Mouse (Mus musculus) left cerebral cortex, postnatal 4 days (tissue): ENCODE measurements around the gene Tesk1. TPM values are rescaled to one million over a fixed set of nuclear protein-coding genes. Genes with fewer than 3 reads are reported as not detected.

Experiments
- DNase-seq: peaks from one replicate; pipeline ENCODE4 v3.0.0-alpha.2; 2022
- intact Hi-C: fragments of 180-260 bp; cut with DNase I; formaldehyde crosslinking; loops from one replicate; pipeline ENCODE4 v1.15.1; 2025
- total RNA-seq, 2 experiments: library from RNA; stranded (reverse); gene quantifications; 2 replicates each; pipeline ENCODE4 v1.2.3; 2021

The Tesk1 gene
- total RNA-seq, 2 experiments from 2014 or later: 106 to 108 TPM

DNA sequence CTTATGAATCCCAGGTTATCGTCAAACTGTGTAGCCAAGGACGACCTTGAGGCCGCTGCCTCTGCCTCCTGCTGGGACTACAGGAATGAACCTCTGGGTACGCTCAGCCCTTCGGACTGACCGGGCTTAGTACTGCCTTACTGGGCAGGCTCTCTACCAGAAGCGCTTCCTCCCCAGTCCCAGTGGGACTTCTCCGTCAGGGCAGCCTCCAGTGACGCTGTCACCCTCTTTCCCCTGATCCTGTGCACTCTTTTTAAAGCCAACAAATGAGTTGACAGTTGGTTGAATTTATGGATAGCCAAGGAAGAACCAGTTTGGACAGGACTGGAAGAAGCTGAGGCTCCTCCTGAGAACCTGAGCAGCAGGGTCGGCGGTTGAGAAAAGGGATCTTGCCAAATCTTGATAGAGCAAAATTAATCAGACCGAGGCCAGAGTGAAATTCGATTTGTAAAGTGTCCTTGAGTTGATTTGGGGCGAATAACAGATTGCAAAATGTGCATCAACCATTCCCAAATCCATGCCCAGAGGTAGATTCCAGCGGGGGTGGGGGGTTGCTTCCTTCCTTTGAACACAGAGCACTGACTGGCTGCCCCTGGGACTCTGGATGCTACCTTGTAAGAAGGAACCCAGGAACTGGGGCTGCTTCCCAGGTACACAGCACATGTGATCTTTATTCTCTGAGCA is 22.6 kb upstream of the Tesk1 start:
- intact Hi-C loops: no loop called here
- DNase-seq: no peak

DNA sequence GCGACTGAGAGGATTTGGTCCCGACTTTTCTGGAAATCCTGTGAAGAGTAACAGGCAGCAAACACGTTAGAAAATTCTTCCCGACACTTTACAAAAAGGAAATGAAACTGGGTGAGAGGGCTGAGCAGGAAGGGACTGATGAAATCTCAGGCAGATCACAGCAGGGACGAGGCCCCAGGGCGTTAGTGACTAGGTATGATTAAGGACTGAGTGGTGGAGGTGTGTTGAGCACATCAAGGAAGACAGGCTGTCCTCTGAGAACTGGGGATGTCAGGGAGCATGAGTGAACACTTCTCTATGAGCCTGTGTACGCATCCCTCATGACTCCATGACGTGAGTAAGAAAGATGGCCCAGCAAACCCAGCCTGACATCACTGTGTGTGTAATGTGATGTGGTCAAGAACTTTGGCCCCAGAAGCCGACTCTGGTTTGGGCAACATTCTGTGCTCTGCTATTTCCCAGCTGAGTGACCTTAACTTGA is 21.9 kb upstream of the Tesk1 start:
- DNase-seq: no peak
- intact Hi-C loops: loop anchor here (5.0 kb wide), 1 partner anchor 153 kb away; the partner anchor contains the start of gene Atp8b5

DNA sequence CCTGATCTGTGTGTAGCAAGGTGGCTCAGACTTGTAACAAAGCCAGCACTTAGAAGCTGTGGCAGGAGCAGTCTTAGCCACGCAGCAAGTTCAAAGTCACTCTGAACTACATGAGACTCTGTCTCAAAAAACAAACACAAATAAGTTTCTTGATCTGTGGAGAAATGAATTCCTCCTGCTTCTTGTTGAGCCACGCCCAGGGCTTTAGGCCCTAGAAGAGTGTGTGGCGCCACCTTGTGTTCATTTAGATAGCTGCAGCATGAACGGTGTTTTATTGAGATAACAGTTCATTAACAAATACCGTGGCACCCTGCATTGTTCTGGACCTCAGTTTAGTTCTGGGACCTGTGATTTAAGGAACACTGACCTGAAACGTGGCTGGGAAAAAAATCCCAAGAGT is 21.4 kb upstream of the Tesk1 start:
- DNase-seq: peak; percentile 72
- intact Hi-C loops: loop anchor here (5.0 kb wide), 1 partner anchor 153 kb away; the partner anchor contains the start of gene Atp8b5

DNA sequence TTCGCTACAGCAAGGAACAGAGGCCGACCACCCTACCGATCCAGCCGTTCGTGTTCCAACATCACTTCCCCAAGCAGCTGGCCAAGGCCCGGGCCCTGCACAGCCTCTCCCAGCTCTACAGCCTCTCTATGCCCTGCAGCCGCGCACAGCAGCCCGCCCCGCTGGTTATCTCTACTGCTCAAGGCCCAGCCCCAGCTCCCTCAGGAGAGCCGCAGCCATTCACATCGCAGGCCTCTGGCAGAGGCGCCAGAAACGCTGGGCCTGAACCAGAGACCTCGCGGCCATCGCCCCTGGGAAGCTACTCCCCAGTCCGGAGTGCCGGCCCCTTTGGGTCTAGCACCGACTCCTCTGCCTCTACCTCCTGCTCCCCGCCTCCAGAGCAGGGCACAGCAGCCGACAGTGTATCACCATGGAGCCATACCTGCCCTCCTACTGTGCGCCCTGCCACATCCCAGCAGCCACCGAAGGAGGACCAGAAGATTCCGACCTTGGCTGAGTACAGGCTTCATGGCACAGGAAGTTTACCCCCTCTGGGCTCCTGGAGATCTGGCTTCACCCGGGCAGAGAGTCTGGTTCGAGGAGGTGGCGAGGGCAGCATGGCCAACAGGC is 20.0 kb upstream of the Tesk1 start:
- intact Hi-C loops: loop anchor here (5.0 kb wide), 1 partner anchor 154 kb away; the partner anchor contains the start of gene Atp8b5

DNA sequence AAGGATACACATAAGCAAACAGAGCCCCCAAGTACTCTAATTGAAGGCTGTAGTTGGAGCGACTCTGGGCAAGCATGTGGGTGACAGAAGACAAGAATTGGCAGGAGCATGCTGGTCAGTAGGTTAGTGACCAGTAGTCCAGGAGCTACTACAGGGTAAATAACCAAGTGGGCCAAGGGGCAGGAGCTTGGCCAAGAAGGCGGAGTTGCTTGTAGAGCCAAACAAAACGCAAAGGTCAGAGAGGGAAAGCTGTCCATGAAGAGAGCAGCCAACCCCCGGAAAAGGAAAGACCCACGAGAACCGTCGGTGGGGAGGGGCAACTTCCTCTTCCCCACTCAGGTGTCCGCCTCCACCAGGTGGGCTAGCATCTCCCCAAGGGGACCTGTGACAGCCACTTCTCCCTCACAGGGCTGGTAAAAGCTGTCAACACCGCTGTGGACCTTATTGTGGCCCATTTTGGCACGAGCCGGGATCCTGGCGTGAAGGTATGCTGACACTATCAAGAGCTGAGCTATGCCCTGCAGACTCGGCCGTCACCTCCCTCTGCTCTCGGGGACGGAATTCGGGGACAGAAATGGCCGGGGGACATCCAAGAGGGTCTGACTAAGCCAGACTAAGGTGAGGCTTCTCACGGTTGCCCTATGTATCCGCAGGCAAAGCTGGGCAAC is 18.3 kb upstream of the Tesk1 start:
- no peak for DNase-seq
- intact Hi-C loops: loop anchor here (5.0 kb wide), 1 partner anchor 156 kb away; the partner anchor contains the start of gene Atp8b5

More for the DNA sequence above, 20.0 kb upstream of the Tesk1 start:
- no peak for DNase-seq

DNA sequence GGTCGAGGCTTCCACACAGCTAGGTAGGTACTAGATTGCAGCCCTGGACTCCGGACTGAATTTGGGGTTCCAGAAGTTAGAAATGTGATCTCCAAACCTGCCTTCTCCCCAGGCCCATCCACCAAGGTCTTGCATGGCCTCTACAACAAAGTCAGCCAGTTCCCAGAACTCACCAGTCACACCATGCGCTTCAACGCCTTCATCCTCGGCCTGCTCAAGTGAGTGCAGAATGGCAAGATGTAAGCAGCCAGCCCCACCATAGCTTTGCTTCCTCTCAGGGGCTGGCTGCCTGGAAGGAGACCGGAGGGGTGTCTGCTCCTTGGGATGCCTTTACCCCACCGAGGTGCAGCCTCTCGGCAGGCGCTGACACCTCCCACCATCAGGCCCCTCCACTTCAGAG is 17.7 kb upstream of the Tesk1 start:
- intact Hi-C loops: loop anchor here (5.0 kb wide), 1 partner anchor 157 kb away; the partner anchor contains the start of gene Atp8b5
- DNase-seq: no peak

DNA sequence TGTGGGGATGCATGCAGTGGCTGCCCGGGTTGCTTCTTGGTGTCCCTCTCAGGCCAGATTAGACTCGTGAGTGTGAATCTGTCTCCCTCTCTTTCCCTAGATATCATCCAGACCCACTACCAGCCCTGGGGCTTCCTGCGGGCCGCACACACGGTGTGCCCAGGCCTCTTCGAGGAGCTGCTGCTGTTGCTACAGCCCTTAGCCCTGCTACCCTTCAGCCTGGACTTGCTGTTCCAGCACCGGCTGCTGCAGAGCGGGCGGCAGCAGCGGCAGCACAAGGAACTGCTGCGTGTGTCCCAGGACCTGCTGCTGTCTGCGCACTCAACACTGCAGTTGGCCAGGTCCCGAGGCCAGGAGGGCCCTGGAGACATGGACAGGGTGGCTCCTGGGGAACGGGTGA is 16.5 kb upstream of the Tesk1 start:
- no peak for DNase-seq
- intact Hi-C loops: no loop called here

DNA sequence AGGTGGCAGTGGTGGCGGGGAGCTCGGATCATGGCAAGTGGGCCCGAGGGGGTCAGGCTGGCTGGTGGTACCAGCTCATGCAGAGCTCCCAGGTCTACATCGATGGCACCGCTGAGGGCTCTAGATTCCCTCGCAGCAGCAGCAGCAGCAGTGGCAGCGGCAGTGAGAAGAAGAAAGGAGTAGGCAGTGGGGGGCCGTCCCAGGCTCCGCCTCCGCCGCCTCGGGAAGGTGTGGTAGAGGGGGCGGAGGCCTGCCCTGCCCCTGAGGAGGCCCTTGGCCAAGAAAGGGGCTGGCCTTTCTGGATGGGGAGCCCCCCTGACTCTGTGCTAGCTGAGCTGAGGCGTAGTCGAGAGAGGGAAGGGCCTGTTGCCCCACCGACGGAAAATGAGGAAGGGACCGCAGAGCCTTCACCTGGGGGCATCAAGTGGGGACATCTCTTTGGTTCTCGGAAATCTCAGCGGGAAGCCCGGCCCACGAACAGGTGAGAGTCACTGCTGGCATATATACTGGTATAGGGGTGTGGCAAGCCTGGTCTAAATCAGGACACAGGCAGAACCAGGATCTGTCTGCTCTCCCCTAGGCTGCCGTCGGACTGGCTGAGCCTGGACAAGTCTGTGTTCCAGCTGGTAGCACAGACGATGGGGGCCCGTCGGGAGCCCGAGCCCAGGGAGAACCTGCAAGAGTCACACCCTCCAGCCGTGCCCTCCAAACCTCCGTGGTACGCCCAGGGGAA is 15.9 kb upstream of the Tesk1 start:
- no peak for DNase-seq
- intact Hi-C loops: no loop called here

DNA sequence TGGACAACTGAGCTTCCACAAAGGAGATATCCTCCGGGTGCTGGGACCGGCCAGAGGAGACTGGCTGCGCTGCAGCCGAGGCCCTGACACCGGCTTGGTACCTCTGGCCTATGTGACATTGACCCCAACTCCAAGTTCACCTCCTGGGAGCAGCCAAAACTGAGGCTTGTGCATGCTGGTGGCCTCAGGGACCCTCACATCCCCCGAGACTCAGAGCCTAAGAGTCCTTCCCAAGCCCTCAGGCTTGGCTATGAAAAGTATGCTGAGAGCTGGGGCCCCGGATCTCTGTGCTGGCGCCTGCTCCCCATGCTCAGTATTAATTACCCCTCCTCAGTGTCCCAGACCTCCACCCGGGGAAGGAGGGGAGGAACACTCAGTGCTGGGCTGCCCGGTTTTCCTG is 15.3 kb upstream of the Tesk1 start:
- DNase-seq: no peak
- intact Hi-C loops: no loop called here

DNA sequence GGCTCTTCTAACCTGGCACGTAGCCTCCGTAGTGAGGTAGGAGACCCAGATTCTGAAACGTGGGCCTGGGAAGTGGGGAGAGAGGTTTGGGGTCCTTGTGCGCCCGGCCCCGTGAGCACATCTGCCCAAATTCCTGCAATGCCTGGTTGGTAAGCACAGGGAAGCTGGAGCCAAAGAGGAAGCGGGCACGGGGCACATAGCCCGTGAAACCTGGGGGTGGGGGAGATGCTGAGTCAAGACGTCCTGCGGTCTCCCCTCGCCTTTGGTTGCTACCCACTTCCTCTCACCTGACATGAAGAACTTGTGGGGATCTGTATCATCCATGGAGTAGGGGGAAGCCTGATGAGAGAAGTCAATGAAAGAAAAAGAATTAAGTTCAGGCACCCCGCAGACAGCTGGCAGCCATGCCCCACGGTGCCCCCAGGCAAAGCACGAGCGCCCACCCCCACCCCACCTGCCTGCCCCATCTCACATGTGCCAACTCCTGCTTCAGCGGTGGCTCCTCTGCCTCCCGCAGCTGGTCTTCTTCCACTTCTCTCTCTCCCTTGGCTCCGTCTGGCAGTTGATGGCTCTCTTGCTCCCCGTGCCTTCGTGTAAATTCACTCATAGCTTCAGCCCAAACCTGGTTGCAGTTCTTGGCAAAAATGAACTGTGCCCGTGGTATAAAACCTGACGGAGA is 14.1 kb upstream of the Tesk1 start:
- intact Hi-C loops: no loop called here

DNA sequence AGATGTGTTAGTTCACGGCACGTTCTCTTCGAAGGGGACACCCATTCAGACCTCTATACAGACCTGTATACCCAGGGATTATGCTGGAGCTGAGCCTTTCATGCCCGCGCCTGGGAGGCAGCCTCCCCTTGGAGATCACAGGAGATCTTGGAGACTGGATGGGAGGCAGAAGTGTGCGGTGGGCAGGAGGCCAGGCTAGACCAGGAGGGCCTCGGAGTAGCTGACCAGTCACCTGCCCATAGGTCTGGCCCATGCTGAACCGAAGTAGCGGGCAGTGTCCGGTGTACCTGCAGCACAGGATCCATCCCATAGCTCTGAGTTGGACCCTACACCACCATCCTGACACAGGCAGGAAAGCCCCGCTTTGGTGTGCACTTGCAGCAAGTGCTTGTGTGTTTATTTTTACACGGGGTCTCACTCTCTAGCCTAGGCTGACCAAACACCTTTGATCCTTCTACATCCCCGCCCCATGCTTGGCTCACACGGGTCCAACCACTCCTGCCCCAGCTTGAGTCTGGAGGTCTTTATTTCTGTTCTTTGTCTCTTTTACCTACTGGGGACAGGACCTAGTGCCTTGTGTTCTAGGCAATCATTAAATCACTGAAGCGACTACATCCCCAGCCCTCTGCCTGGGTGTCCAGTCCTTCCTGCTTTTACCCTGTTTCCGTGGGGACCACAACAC is 13.4 kb upstream of the Tesk1 start:
- no peak for DNase-seq
- intact Hi-C loops: no loop called here

More for the DNA sequence above, 14.1 kb upstream of the Tesk1 start:
- DNase-seq: no peak

DNA sequence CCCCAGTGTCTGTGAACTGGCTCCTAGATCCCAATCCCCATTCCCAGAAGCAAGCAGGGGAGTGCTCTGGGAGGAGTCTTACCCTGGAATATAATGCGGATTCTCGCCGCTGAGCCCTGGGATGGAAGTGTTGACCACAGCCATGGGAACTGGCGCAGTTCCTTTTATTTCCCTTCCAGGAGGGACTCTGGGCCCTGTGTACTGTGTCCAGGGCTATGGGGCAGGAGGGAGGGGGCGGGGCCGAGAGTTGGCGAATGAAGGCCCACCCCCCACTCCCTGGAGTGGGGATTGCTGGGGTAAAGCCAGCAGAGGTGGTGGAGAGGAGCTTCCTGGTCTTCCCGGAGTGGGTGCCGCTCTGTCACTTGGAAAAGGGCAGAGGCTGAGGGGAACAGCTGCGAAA is 12.8 kb upstream of the Tesk1 start, which contains the start of gene Fam166b:
Gene Fam166b (minus strand): TSS at position 189 of the 400 bp plus-strand sequence.
- intact Hi-C loops: no loop called here
- DNase-seq: no peak

DNA sequence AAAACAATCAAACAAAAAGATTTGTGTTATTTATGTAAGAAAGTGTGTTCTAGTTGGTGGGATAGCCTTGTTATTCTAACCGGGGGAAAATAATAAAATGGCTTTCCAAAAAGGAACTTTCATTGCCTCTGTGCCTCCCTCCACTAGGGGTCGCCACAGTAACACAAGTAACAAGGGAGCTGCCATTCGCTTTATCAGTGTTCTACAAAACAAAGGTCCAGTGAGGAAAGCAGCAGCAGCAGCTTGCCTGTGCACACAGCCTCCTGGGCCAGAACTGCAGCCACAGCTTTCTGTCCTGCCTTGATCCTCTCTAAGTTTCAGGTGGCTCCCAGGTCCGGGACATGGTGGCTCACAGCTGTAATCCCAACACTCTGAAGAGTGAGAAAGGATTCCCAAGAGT is 10.0 kb upstream of the Tesk1 start:
- peak; percentile 87 for DNase-seq
- intact Hi-C loops: no loop called here

DNA sequence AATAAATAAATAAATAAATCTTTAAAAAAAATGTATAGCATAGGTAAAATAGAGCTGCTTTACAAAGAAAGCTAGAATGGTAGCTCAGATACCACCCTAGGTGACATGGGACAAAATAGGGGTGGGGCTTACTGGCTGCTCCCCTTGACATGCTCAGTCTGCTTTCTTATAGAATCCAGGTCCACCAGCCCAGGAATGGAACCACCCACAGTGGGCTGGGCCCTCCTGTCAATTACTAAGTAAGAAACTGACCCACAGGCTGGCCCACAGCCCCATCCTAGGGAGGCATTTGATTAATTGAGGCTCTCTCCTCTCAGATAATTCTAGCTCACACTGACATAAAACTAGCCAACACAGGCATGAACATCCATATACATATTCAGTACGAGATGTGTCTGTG is 8.9 kb upstream of the Tesk1 start:
- intact Hi-C loops: no loop called here
- DNase-seq: no peak

DNA sequence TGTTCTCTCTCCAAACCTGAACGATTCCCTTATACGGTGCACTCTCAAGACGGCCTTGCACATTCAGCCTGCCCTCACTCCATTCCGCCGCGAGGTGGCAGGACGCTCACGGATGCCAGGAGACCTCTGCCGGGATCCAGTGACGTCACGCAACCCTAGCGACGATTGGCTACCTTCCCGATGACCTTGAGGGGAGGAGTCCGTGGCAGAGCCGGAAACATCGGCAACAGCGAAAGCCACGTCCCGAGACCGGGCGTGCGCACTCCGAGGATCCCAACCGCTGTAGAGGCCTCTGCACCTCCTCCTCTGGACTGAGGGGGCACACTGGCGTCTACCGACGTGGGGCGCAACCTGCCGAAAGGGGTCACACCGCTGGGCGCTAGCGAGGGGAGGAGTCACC is 305 bp downstream of the Tesk1 start:
- intact Hi-C loops: loop anchor here (5.0 kb wide), 1 partner anchor 50 kb away; the partner anchor contains the start of gene Ccdc107
- peak; percentile 99 for DNase-seq

DNA sequence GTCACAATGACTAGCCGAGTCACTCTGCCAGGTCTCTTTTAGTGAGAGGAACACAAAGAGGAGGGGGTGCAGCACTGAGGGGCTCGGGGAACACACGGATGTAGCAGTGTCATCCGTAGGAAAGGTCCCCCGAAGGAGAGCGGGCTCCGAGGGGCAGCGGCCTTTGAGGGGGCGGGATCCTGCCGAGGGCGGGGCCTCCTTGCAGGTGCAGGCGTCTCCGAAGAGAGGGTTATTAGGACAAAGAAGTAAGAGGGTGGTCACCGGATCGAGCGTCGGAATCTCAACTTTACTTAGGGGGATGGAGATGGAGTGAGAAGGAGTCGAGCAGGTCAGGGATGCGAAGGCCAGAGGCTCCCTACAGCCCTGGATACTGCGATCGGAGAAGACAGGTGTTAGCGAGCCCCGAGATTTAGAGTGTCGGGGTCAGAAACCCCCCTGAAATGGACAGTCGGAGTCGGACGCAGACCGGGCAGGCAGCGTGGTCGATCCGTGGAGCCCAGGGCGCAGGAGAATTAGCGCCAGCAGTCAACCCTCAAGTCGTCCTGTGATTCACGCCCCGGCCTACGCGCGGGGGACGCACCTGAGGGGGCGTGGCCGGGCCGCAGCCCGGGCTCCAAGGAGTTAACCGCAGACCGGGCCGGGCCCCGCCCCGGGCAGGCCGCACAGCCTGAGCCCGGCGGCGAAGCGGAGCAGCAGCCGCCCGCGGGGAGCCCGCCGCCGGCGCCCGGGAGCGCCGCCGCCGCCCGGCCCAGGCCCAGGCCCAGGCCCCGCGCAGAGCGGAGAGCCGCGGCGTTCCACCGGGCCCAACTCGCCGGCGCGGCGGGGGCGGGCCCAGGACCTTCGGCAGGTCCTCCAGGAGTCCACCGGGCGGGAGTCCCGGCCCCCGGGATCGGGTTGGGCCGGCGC is 970 bp downstream of the Tesk1 start:
- DNase-seq: peak; percentile 70
- intact Hi-C loops: loop anchor here (5.0 kb wide), 1 partner anchor 50 kb away; the partner anchor contains the start of gene Ccdc107

DNA sequence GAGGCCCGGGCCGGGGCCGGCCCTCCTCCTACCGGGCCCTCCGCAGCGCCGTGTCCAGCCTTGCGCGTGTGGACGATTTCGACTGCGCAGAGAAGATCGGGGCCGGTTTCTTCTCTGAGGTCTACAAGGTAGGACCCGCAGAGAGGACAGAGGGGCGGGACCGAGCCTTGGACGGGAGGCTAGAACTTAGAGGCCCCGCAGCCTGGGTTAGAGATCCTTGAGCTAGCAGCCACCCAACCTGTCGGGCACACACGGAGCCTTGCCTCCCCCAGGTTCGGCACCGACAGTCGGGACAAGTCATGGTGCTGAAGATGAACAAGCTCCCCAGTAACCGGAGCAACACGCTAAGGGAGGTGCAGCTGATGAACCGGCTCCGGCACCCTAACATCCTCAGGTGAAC is 1.8 kb downstream of the Tesk1 start:
- intact Hi-C loops: loop anchor here (5.0 kb wide), 1 partner anchor 49 kb away; the partner anchor contains the start of gene Ccdc107
- DNase-seq: peak; percentile 32

DNA sequence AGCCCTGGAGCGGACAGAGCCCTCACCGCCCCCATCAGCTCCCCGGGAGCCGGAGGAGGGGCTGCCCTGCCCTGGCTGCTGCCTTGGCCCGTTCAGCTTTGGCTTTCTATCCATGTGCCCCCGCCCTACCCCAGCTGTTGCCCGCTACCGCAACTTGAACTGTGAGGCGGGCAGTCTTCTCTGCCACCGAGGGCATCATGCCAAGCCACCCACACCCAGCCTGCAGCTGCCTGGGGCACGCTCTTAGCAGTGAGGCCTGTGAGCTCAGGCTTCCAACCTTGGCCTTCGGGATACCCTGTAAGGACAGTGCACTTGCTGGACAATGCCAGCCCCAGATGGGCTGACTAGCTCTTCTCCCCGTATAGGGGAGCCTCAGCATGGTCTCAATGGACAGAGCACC is 5.5 kb downstream of the Tesk1 start:
- intact Hi-C loops: no loop called here
- peak; percentile 63 for DNase-seq
